Mouse (Mus musculus): ENCODE measurements at regions not wholly inside any gene's neighbourhood (a gene's known extent, or its start where the extent isn't known, plus 50 kb on each side); places are given as distances from the start of the nearest gene placed in this dataset.
"Not testable (repeated sequence)": the region's sequence is repeated elsewhere in the genome, so short reads cannot be mapped to it uniquely, and the experiment has no call there.

DNA sequence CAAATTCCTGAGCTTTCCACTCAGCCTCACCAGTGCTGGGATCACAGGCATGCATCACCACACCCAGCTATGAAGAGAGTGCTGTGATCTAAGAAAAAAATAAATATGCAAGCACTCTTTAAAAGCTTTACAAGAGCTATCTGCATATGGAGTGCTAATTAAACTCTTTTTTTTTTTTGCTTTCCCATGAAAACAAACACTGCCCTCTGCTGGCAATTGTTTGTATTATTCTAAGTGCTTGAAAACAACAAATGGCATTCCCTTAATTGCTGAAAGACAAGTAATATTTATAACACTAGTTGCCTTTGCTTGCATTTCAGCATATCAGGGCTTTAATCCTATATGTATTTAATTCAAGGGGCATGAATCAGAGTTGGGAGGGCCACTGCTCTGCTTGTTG lies 91.8 kb downstream of the 5730507C01Rik start:
- not testable (repeated sequence) for ATAC-seq (ENCODE audit: low FRiP score); H3K27ac ChIP-seq (ENCODE audit: low read depth, low read length); H3K9ac ChIP-seq (ENCODE audit: low read depth, low read length); H3K9me3 ChIP-seq (ENCODE audit: control insufficient read depth, low read length); H3K36me3 ChIP-seq (ENCODE audit: control insufficient read depth, insufficient read depth, low read length); H3K4me3 ChIP-seq (ENCODE audit: low read depth, low read length); H3K27me3 ChIP-seq (ENCODE audit: control insufficient read depth, insufficient read depth, low read length); H3K4me2 ChIP-seq (replicated peaks; ENCODE audit: low read depth, low read length); H3K4me1 ChIP-seq (replicated peaks; ENCODE audit: control insufficient read depth, insufficient read depth, low read length)
- peak; percentile 6 for DNase-seq (ENCODE audit: low spot score)

DNA sequence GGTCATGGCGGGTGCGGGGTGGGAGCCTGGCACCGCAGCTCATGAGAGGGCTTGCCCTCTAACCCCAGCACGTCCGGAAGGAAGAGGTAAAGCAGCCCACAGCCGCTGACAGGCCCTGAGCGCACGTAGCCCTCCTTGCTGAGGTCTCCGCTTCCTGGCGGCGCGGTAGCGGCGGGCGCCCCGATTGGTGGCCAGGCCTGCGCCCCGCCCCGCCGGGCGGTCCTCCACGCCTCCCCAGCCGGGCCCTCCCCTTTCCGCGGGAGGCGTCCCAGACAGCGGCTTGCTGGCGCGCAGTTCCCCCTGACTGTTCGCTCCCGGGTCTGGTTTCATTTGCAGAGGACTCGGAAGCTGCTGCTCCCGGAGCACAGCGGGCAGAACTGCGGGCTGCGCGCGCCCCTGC lies 95.5 kb downstream of the 5730507C01Rik start:
- H3K27ac ChIP-seq (ENCODE audit: low read depth, low read length) = peak overlapping the region; percentile 67; the same call in 1 of the 2 replicates
- peak overlapping the region; percentile 42 for H3K4me2 ChIP-seq (replicated peaks; ENCODE audit: low read depth, low read length)
- peak overlapping the region; percentile 59 for H3K4me3 ChIP-seq (ENCODE audit: low read depth, low read length)
- WGBS = 1% methylated on average over 34 of the region's 38 CpGs
- ATAC-seq (ENCODE audit: low FRiP score) (peak; percentile 99), DNase-seq (ENCODE audit: low spot score) (peak; percentile 85)
- H3K9ac ChIP-seq (ENCODE audit: low read depth, low read length) = peak overlapping the region; percentile 70
- no peaks in the 10 kb centered on the region for H3K4me1 ChIP-seq (replicated peaks; ENCODE audit: control insufficient read depth, insufficient read depth, low read length)
- H3K27me3 ChIP-seq (ENCODE audit: control insufficient read depth, insufficient read depth, low read length) = no peaks in the 10 kb centered on the region
- no peaks in the 10 kb centered on the region for H3K36me3 ChIP-seq (ENCODE audit: control insufficient read depth, insufficient read depth, low read length)
- H3K9me3 ChIP-seq (ENCODE audit: control insufficient read depth, low read length) = no peaks in the 10 kb centered on the region

DNA sequence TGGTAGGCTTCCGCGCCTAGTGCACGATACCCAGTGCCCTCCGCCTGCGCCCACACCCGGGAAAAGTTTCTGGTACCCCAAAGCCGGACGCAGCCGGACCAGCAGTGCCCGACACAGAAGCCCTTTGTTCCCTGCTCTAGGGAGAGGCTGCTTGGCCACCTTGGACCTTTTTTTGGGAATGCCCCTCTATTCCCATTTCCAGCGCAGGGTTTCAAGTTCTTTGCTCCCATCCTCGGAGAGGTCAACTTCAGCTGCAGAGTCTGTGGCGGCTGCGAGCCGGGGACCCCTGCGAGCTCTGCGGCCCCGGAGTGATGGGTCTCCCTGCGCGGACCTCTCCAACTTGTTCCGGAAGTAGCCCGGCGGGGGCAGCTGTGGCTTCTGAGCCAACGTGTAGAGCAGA lies 96.3 kb downstream of the 5730507C01Rik start:
- H3K27me3 ChIP-seq (ENCODE audit: control insufficient read depth, insufficient read depth, low read length); H3K9me3 ChIP-seq (ENCODE audit: control insufficient read depth, low read length); H3K36me3 ChIP-seq (ENCODE audit: control insufficient read depth, insufficient read depth, low read length); H3K27ac ChIP-seq (ENCODE audit: low read depth, low read length); H3K4me1 ChIP-seq (replicated peaks; ENCODE audit: control insufficient read depth, insufficient read depth, low read length); ATAC-seq (ENCODE audit: low FRiP score): not testable (repeated sequence)
- Histone ChIP-seq H3K4me2 (replicated peaks; ENCODE audit: low read depth, low read length) (peak overlapping the region; percentile 42), H3K4me3 (ENCODE audit: low read depth, low read length) (peak overlapping the region; percentile 59), H3K9ac (ENCODE audit: low read depth, low read length) (peak overlapping the region; percentile 70)
- 5% methylated on average over 17 of the region's 24 CpGs for WGBS
- DNase-seq (ENCODE audit: low spot score) = peak; percentile 25

Data from hindbrain, embryonic 11.5 days (tissue).